Mouse (Mus musculus) heart, embryonic 14.5 days (tissue): ENCODE measurements around the gene Zfp385b. TPM values are rescaled to one million over a fixed set of nuclear protein-coding genes. Genes with fewer than 3 reads are reported as not detected.

Experiments used
- ATAC-seq: fragments of 200-750 bp; cut with Nextera tagmentation; 2 replicates; pipeline ENCODE4 v1.8.0; 2017; ENCODE audit warnings: low read depth, moderate TSS enrichment; ENCODE audit not compliant: insufficient number of reproducible peaks, insufficient read depth, low FRiP score
- H3K27ac ChIP-seq, 2 experiments: fragments of 200-500 bp in 1 of 2; fragments of 300-500 bp in 1 of 2; sonication (generic) in 1 of 2; replicated peaks in 1 of 2; 2 replicates each; pipeline ENCODE4 v1.5.1; 2012 to 2014; ENCODE audit warnings: low read depth in 2 of 2, low read length in 2 of 2, control low read depth in 1 of 2, mild to moderate bottlenecking in 1 of 2, mixed read lengths in 1 of 2; ENCODE audit not compliant: control insufficient read depth in 1 of 2, insufficient read depth in 1 of 2
- H3K27me3 ChIP-seq: fragments of 300-500 bp; sonication (generic); 2 replicates; pipeline ENCODE4 v1.6.1; 2014; ENCODE audit warnings: mild to moderate bottlenecking, low read length, control low read depth; ENCODE audit not compliant: control insufficient read depth, insufficient read depth
- H3K36me3 ChIP-seq: fragments of 300-500 bp; sonication (generic); 2 replicates; pipeline ENCODE4 v1.6.1; 2014; ENCODE audit warnings: mild to moderate bottlenecking, control low read depth, low read length, mixed read lengths; ENCODE audit not compliant: control insufficient read depth, insufficient read depth
- H3K4me1 ChIP-seq, 2 experiments: fragments of 200-500 bp in 1 of 2; fragments of 300-500 bp in 1 of 2; sonication (generic) in 1 of 2; 2 replicates each; pipeline ENCODE4 v1.6.1; 2012 to 2014; ENCODE audit warnings: low read length in 2 of 2, control low read depth in 1 of 2, mixed read lengths in 1 of 2; ENCODE audit not compliant: control insufficient read depth in 2 of 2, insufficient read depth in 2 of 2
- H3K4me2 ChIP-seq: fragments of 300-500 bp; sonication (generic); 2 replicates; pipeline ENCODE4 v1.6.1; 2014; ENCODE audit warnings: mild to moderate bottlenecking, low read length
- H3K4me3 ChIP-seq, 2 experiments: fragments of 200-500 bp in 1 of 2; fragments of 300-500 bp in 1 of 2; sonication (generic) in 1 of 2; 2 replicates each; pipeline ENCODE4 v1.5.1; 2012 to 2014; ENCODE audit warnings: low read length in 2 of 2, mild to moderate bottlenecking in 2 of 2, control low read depth in 1 of 2, low read depth in 1 of 2, moderate library complexity in 1 of 2; ENCODE audit not compliant: control insufficient read depth in 1 of 2, insufficient read depth in 1 of 2
- H3K9ac ChIP-seq: fragments of 300-500 bp; sonication (generic); 2 replicates; pipeline ENCODE4 v1.6.1; 2014; ENCODE audit warnings: mild to moderate bottlenecking, low read length
- H3K9me3 ChIP-seq: fragments of 300-500 bp; sonication (generic); 2 replicates; pipeline ENCODE4 v1.6.1; 2016; ENCODE audit warnings: low read length, control low read depth; ENCODE audit not compliant: control insufficient read depth
- WGBS: fragments of 180-500 bp; shearing (Covaris S2); extraction: QIAGEN DNeasy Blood & Tissue Kit; methylation state at CpG from one replicate; pipeline ENCODE4 v1.1.7; 2014; 5-methylcytosine and 5-hydroxymethylcytosine counted together
- polyA plus RNA-seq: library from polyadenylated mRNA; unstranded; fragments of >200 nt; fragmentation: Nextera tagmentation; extraction: Ambion mirVana; gene quantifications from 2 replicates; pipeline ENCODE4 v1.2.1, GENCODE M21; 2014

Gene Zfp385b
- polyA plus RNA-seq, 1 experiment from 2014 or later = 3.0 TPM

- ATAC-seq = no peak
- Histone ChIP-seq H3K4me3 (no peak overlapping the region), H3K36me3 (no peaks in the 10 kb centered on the region), H3K27me3 (no peaks in the 10 kb centered on the region), H3K9ac (no peak overlapping the region), H3K27ac (no peak overlapping the region), H3K9me3 (no peaks in the 10 kb centered on the region), H3K4me2 (no peak overlapping the region), H3K4me1 (peaks cover 0 to 2% of the 10 kb centered on the region in 2 experiments; a peak in 2 of 4 replicates)
- 87% methylated on average over 4 of the region's 4 CpGs for WGBS
Observed at GRCm38 (mm10) chr2:77556938-77557337, 262.5 kb downstream of the Zfp385b start.

GRCm38 (mm10) chr2:77555980-77556379 is 263.5 kb downstream of the Zfp385b start:
- Histone ChIP-seq H3K9me3 (no peaks in the 10 kb centered on the region), H3K27me3 (no peaks in the 10 kb centered on the region), H3K27ac (no peak overlapping the region), H3K4me1 (peaks cover 0 to 6% of the 10 kb centered on the region in 2 experiments; a peak in 3 of 4 replicates), H3K4me2 (no peak overlapping the region), H3K4me3 (no peak overlapping the region), H3K9ac (no peak overlapping the region), H3K36me3 (no peaks in the 10 kb centered on the region)
- no peak for ATAC-seq
- 84% methylated on average over 7 of the region's 7 CpGs for WGBS

- no peak overlapping the region for H3K27ac ChIP-seq
- no peak overlapping the region for H3K4me3 ChIP-seq
- H3K9ac ChIP-seq = no peak overlapping the region
- no peaks in the 10 kb centered on the region for H3K36me3 ChIP-seq
- no peaks in the 10 kb centered on the region for H3K27me3 ChIP-seq
- WGBS = 67% methylated on average over 8 of the region's 8 CpGs
- H3K4me1 ChIP-seq = peaks cover 0 to 6% of the 10 kb centered on the region in 2 experiments; a peak in 3 of 4 replicates
- H3K9me3 ChIP-seq = no peaks in the 10 kb centered on the region
- no peak for ATAC-seq
- no peak overlapping the region for H3K4me2 ChIP-seq
Observed at GRCm38 (mm10) chr2:77552675-77553074, 266.8 kb downstream of the Zfp385b start.

GRCm38 (mm10) chr2:77543388-77543787 is 276.1 kb downstream of the Zfp385b start:
- 15% methylated on average over 1 of the region's 1 CpGs for WGBS
- peak overlapping the region; percentile 50 to 79 for H3K27ac ChIP-seq

GRCm38 (mm10) chr2:77542605-77543004 is 276.8 kb downstream of the Zfp385b start:
- Histone ChIP-seq H3K4me1 (peaks cover 9 to 22% of the 10 kb centered on the region in 2 experiments), H3K27ac (peak overlapping the region; percentile 50 to 79), H3K4me2 (no peak overlapping the region), H3K4me3 (no peak overlapping the region), H3K9me3 (no peaks in the 10 kb centered on the region), H3K36me3 (no peaks in the 10 kb centered on the region), H3K27me3 (no peaks in the 10 kb centered on the region), H3K9ac (no peak overlapping the region)
- ATAC-seq = 0 out of 2 replicates have a peak, but pooled peaks have one; percentile 43
- 12% methylated on average over 2 of the region's 2 CpGs for WGBS

More at GRCm38 (mm10) chr2:77543388-77543787, 276.1 kb downstream of the Zfp385b start:
- Histone ChIP-seq H3K27me3 (no peaks in the 10 kb centered on the region), H3K9me3 (no peaks in the 10 kb centered on the region), H3K4me2 (no peak overlapping the region), H3K4me1 (peaks cover 9 to 22% of the 10 kb centered on the region in 2 experiments), H3K4me3 (no peak overlapping the region), H3K9ac (no peak overlapping the region), H3K36me3 (no peaks in the 10 kb centered on the region)
- ATAC-seq = no peak

- Histone ChIP-seq H3K27ac (no peak overlapping the region; a peak in 1 of 4 replicates), H3K27me3 (no peaks in the 10 kb centered on the region)
- 59% methylated on average over 4 of the region's 4 CpGs for WGBS
Observed at GRCm38 (mm10) chr2:77541681-77542080, 277.8 kb downstream of the Zfp385b start.

GRCm38 (mm10) chr2:77540860-77541259 is 278.6 kb downstream of the Zfp385b start:
- WGBS = 81% methylated on average over 3 of the region's 3 CpGs
- no peak overlapping the region for H3K27ac ChIP-seq
- H3K27me3 ChIP-seq = no peaks in the 10 kb centered on the region

More at GRCm38 (mm10) chr2:77541681-77542080, 277.8 kb downstream of the Zfp385b start:
- H3K4me2 ChIP-seq = no peak overlapping the region
- no peaks in the 10 kb centered on the region for H3K36me3 ChIP-seq
- peaks cover 9 to 22% of the 10 kb centered on the region in 2 experiments for H3K4me1 ChIP-seq
- ATAC-seq = no peak
- no peak overlapping the region for H3K4me3 ChIP-seq
- no peak overlapping the region for H3K9ac ChIP-seq
- H3K9me3 ChIP-seq = no peaks in the 10 kb centered on the region

GRCm38 (mm10) chr2:77536556-77536955 is 282.9 kb downstream of the Zfp385b start:
- ATAC-seq = no peak
- Histone ChIP-seq H3K36me3 (no peaks in the 10 kb centered on the region), H3K4me3 (no peak overlapping the region), H3K4me1 (peaks cover 4 to 5% of the 10 kb centered on the region in 2 experiments; a peak in 3 of 4 replicates), H3K9me3 (no peaks in the 10 kb centered on the region), H3K9ac (no peak overlapping the region), H3K27me3 (no peaks in the 10 kb centered on the region), H3K27ac (no peak overlapping the region), H3K4me2 (no peak overlapping the region)
- 86% methylated on average over 3 of the region's 3 CpGs for WGBS

More at GRCm38 (mm10) chr2:77540860-77541259, 278.6 kb downstream of the Zfp385b start:
- H3K36me3 ChIP-seq = no peaks in the 10 kb centered on the region
- no peak for ATAC-seq
- H3K9ac ChIP-seq = no peak overlapping the region
- peaks cover 9 to 22% of the 10 kb centered on the region in 2 experiments for H3K4me1 ChIP-seq
- no peak overlapping the region for H3K4me2 ChIP-seq
- no peak overlapping the region for H3K4me3 ChIP-seq
- H3K9me3 ChIP-seq = no peaks in the 10 kb centered on the region
